Mouse (Mus musculus) ES-CJ7 (cell line): ENCODE measurements around the gene Wars.

Experiments used
- DNase-seq: peaks from one replicate; pipeline ENCODE4 v3.0.0; 2011; ENCODE audit warnings: low read depth, low spot score

Wars gene

GRCm38 (mm10) chr12:108893715-108894431, at the start of gene Wars:
TSS of gene Wars (minus strand) at chr12:108894174.
- DNase-seq, result peak; percentile 97

- DNase-seq, result no peak
Observed at GRCm38 (mm10) chr12:108942203-108942923, 48.4 kb upstream of the Wars start.

- no peak for DNase-seq
Observed at GRCm38 (mm10) chr12:108941282-108941681, 47.3 kb upstream of the Wars start.

- no peak for DNase-seq
Observed at GRCm38 (mm10) chr12:108940255-108940654, 46.3 kb upstream of the Wars start.

- no peak for DNase-seq
Observed at GRCm38 (mm10) chr12:108939317-108939716, 45.3 kb upstream of the Wars start.

- DNase-seq, result no peak
Observed at GRCm38 (mm10) chr12:108938844-108939243, 44.9 kb upstream of the Wars start.

- no peak for DNase-seq
Observed at GRCm38 (mm10) chr12:108937506-108937905, 43.5 kb upstream of the Wars start.

GRCm38 (mm10) chr12:108936834-108937233, 42.9 kb upstream of the Wars start:
- DNase-seq, result no peak

- no peak for DNase-seq
Observed at GRCm38 (mm10) chr12:108934231-108934630, 40.3 kb upstream of the Wars start.

- no peak for DNase-seq
Observed at GRCm38 (mm10) chr12:108932113-108932512, 38.1 kb upstream of the Wars start.

GRCm38 (mm10) chr12:108931341-108932053, 37.5 kb upstream of the Wars start:
- no peak for DNase-seq

GRCm38 (mm10) chr12:108929475-108929874, 35.5 kb upstream of the Wars start:
- no peak for DNase-seq

- DNase-seq, result no peak
Observed at GRCm38 (mm10) chr12:108928249-108928648, 34.3 kb upstream of the Wars start.

GRCm38 (mm10) chr12:108926606-108927111, 32.7 kb upstream of the Wars start:
- DNase-seq, result no peak

GRCm38 (mm10) chr12:108918753-108919152, 24.8 kb upstream of the Wars start:
- no peak for DNase-seq

- no peak for DNase-seq
Observed at GRCm38 (mm10) chr12:108917509-108917908, 23.5 kb upstream of the Wars start.

GRCm38 (mm10) chr12:108916447-108917042, 22.6 kb upstream of the Wars start:
- DNase-seq, result no peak

- DNase-seq, result no peak
Observed at GRCm38 (mm10) chr12:108915893-108916292, 21.9 kb upstream of the Wars start.

GRCm38 (mm10) chr12:108914709-108915340, 20.9 kb upstream of the Wars start:
- no peak for DNase-seq

GRCm38 (mm10) chr12:108914198-108914597, 20.2 kb upstream of the Wars start:
- DNase-seq, result no peak

GRCm38 (mm10) chr12:108912442-108912841, 18.5 kb upstream of the Wars start:
- no peak for DNase-seq
